Mouse (Mus musculus): ENCODE measurements at regions not wholly inside any gene's neighbourhood (a gene's known extent, or its start where the extent isn't known, plus 50 kb on each side); places are given as distances from the start of the nearest gene placed in this dataset.
A peak's percentile ranks its signal among the peaks of the same experiment; 100 is the strongest.

GRCm38 (mm10) chr2:77358176-77358575, 77.8 kb upstream of the Sestd1 start:
- no peak for DNase-seq

- no peak for DNase-seq
These were observed 76.4 kb upstream of the Sestd1 start for GRCm38 (mm10) chr2:77356798-77357197.

GRCm38 (mm10) chr2:77351987-77352628, 71.7 kb upstream of the Sestd1 start:
- DNase-seq = no peak

GRCm38 (mm10) chr2:77347027-77347426, 66.6 kb upstream of the Sestd1 start:
- DNase-seq = no peak

DNA sequence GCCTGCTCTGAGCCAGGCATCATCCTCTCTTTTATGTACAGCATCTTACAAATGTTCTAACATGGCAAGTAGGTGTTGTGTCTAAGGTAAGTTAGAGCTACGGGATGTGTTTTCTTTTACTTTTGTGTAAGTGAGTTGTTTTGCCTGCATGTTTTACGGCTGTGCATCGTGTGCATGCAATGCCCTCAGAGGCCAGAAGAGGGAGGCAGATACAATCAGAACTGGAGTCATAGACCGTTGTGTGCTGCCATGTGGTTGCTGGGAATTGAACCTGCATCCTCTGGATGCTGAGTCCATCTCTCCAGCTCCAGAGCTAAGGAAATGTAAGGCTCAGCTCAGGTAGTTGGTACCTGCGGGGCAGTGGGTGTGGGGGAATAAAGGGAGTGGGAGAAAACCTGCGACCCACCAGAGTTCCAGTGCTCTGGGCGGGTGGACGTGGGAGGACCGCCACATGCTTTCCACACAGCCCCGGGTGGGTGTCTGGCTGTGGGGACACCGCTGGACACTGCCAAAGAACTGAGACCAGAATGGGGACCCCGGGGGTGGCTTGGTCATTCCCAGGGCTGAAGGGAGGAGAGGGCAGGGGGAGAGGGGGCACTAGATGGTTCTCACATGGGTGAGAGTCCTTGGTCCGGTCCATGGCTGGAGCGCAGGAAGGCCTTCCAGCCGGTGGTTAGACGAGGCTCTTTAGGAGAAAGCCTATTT, 63.5 kb upstream of the Sestd1 start:
- DNase-seq = no peak

DNA sequence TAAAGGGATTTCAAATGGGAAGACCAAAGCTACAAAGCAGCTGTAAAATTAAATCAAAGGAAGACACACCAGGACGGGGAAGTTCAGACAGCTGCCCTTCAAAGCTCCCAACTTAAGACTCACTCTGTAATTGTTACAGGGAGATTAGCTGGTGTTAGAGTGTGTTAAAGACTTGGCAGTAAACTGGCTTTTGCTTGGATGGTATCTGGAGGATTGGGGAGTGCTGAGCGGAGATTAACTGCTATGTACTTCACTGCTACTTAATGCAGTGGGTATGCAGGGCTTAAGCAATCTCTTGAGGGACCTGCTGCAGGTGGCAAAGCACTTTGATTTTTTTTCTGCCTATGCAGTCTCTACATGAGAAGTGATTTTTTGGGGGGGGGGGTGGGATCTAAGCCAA, 62.0 kb upstream of the Sestd1 start:
- DNase-seq = no peak

DNA sequence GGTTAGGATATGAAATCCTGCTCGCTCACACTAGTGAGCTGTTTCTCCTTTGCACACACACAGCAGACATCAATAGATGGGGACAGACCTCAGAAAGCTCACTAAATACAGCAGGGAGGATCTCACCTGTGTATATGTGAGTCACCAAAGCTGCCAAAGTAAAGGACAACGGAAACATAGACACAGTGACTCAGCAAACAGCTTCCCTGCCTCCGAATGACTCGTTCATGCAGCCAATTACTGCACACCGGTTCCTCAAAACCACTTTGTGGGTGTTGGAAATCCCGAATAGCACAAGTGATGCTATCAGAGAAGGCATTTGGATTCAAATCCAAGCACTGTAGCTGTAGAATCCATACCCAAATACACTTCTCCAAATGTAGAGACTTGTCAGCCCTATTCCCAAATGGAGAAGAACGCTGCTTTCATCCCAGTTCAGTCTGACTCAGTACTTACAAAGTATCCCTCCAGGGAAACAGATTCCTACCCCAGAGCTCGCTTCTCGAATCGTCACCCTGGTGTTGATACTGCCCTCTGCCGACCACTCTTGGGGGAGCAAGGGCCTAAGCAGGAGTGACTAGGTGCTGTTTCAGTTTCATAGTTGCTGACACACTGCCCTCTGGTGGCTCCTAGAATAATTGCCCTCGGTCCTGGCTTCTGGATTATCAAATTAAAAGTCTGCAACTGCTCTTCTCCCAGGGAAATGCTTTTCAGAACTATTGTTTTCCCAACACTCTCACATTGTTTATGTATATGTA, 61.4 kb upstream of the Sestd1 start:
- DNase-seq = peak; percentile 97

- no peak for DNase-seq
These were observed 59.7 kb upstream of the Sestd1 start for GRCm38 (mm10) chr2:77340076-77340475.

GRCm38 (mm10) chr2:77337786-77338406, 57.5 kb upstream of the Sestd1 start:
- DNase-seq = no peak

GRCm38 (mm10) chr2:77337318-77337717, 56.9 kb upstream of the Sestd1 start:
- DNase-seq = no peak

DNA sequence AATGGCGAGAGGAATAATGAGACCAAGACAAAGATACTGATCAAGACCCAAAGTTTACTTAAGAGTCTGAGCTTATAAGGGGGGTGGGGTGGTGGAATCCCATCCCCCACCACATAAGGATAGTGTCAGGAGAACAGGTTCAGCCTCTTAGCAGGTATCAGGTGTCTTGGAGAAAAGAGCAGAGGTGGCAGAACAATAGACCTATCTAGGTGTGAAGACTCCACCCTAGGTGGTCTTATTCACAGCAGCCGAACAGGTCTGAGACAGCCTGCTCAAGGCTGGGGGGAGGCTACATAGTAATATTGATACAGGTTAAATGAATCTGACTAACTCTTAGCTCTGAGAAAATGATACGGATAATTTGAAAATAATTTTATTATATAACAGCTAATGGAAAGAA, 56.4 kb upstream of the Sestd1 start:
- no peak for DNase-seq

- DNase-seq = no peak
These were observed 54.3 kb upstream of the Sestd1 start for GRCm38 (mm10) chr2:77334706-77335105.

DNA sequence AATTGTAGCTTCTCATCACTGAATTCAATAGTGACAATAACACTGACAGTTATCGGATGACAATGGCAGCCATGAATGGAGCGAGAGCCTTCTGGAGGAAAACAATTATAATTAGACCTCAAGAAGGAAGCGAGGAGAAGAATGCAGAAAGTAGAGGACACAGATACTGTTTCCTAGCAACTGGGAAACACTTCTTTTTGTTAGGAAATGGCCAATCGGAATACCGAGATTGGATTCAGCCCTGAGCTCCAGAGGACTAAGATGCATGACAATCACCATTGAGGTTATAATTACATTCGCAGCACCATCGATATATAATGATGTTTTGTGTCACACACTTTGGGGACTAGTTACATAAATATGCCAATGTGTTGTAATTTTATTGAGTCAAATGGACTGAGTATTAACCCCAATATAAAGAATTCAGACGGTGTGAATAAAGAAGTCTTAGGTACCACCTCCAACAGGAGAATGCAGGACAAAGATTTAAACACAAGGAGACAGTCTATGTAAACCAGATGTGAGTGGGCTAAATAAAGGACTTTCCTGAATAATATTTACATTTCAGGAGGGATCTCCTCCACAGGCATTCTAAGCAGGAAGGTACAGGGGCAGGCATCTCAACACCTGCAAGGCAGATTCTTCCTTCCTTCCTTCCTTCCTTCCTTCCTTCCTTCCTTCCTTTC, 53.1 kb upstream of the Sestd1 start:
- no peak for DNase-seq
